ENCODE assay signal across 8 mouse cellular contexts in genomic region chr13:48869600-48869949, GRCm38 (mm10). TPM values are rescaled to one million over a fixed set of nuclear protein-coding genes. Genes with fewer than 3 reads are reported as not detected.
DNase-seq lines count a peak whose midpoint lies in the region; ATAC-seq lines count a peak whose summit lies in the region.

No protein-coding gene starts in this region.

- H3K36me3 ChIP-seq in heart, embryonic 11.5 days (ENCODE audit: control insufficient read depth, insufficient read depth, low read length): no peaks in the 10 kb centered on the region
- H3K36me3 ChIP-seq in hindbrain, embryonic 10.5 days: peaks cover 6% of the 10 kb centered on the region; the same call in 1 of the 2 replicates
- no peaks in the 10 kb centered on the region for H3K36me3 ChIP-seq in liver, embryonic 15.5 days (replicated peaks)

- DNase-seq in heart, postnatal 36 days: no peak
- peak; percentile 46 for DNase-seq in MEL-GATA-1-ER (ENCODE audit: extremely low read depth, low read depth)
- DNase-seq in hindbrain, embryonic 10.5 days (ENCODE audit: low spot score): no peak
- DNase-seq in gastrocnemius, postnatal 36 days: no peak
- DNase-seq in frontal cortex, postnatal 36 days (ENCODE audit: low spot score in 2 of 2): no peak

- H3K27ac ChIP-seq in heart, embryonic 11.5 days (ENCODE audit: low read depth, low read length): peak overlapping the region; percentile 80
- peak overlapping the region; percentile 99 for H3K27ac ChIP-seq in hindbrain, embryonic 10.5 days
- H3K27ac ChIP-seq in liver, embryonic 15.5 days (replicated peaks): peak overlapping the region; percentile 82

- intact Hi-C loops in heart, postnatal 36 days (cut with DNase I): loop anchor here (5.0 kb wide), 1 partner anchor 318 kb away; the partner anchor contains the start of gene Ninj1
- intact Hi-C loops in gastrocnemius, postnatal 36 days (cut with DNase I): no loop called here

- H3K4me1 ChIP-seq in heart, embryonic 11.5 days (ENCODE audit: control insufficient read depth, insufficient read depth, low read length): peaks cover 27% of the 10 kb centered on the region
- peaks cover 65% of the 10 kb centered on the region for H3K4me1 ChIP-seq in hindbrain, embryonic 10.5 days (replicated peaks)
- peaks cover 64% of the 10 kb centered on the region for H3K4me1 ChIP-seq in liver, embryonic 15.5 days (replicated peaks)

- no peaks in the 10 kb centered on the region for H3K9me3 ChIP-seq in heart, embryonic 11.5 days (replicated peaks; ENCODE audit: control insufficient read depth, low read length)
- H3K9me3 ChIP-seq in hindbrain, embryonic 10.5 days: no peaks in the 10 kb centered on the region
- no peaks in the 10 kb centered on the region for H3K9me3 ChIP-seq in liver, embryonic 15.5 days (replicated peaks)

- ATAC-seq in heart, embryonic 11.5 days (replicated peaks; ENCODE audit: insufficient number of reproducible peaks, low FRiP score, low TSS enrichment): 0 out of 2 replicates have a peak, but pooled peaks have one; percentile 5
- ATAC-seq in liver, embryonic 15.5 days (ENCODE audit: insufficient read depth): peak; percentile 19
- no peak for ATAC-seq in frontal cortex, adult (ENCODE audit: low TSS enrichment)

- peak overlapping the region; percentile 96 for H3K4me2 ChIP-seq in heart, embryonic 11.5 days
- peak overlapping the region; percentile 93 for H3K4me2 ChIP-seq in liver, embryonic 15.5 days

- H3K27me3 ChIP-seq in heart, embryonic 11.5 days (ENCODE audit: control insufficient read depth, insufficient read depth, low read length): no peaks in the 10 kb centered on the region
- no peaks in the 10 kb centered on the region for H3K27me3 ChIP-seq in hindbrain, embryonic 10.5 days (ENCODE audit: insufficient read depth, poor library complexity, severe bottlenecking)
- H3K27me3 ChIP-seq in liver, embryonic 15.5 days: no peaks in the 10 kb centered on the region

- 12% methylated on average over 5 of the region's 5 CpGs for WGBS in heart, embryonic 11.5 days (ENCODE audit: insufficient replicate concordance)
- WGBS in hindbrain, embryonic 10.5 days: 13% methylated on average over 5 of the region's 5 CpGs
- WGBS in liver, embryonic 15.5 days (ENCODE audit: insufficient replicate concordance): 13% methylated on average over 5 of the region's 5 CpGs

- peak overlapping the region; percentile 93 for H3K4me3 ChIP-seq in heart, embryonic 11.5 days (ENCODE audit: low read depth, low read length)
- H3K4me3 ChIP-seq in hindbrain, embryonic 10.5 days: peak overlapping the region; percentile 97
- H3K4me3 ChIP-seq in liver, embryonic 15.5 days (replicated peaks): peak overlapping the region; percentile 84

- H3K9ac ChIP-seq in heart, embryonic 11.5 days (ENCODE audit: low read depth, low read length): peak overlapping the region; percentile 98
- peak overlapping the region; percentile 91 for H3K9ac ChIP-seq in liver, embryonic 15.5 days

RNA-seq across cellular contexts. Expression of gene Phf2, which starts 1.3 kb away (rescaled TPM):
- polyA plus RNA-seq in heart, embryonic 11.5 days (2014; fragmentation: Nextera tagmentation; extraction: Ambion mirVana): 5.3 and 7.5 TPM in 2 replicates
- 10 to 100 TPM; 27.5 to 28.8 TPM for total RNA-seq in heart, postnatal 36 days (2021)
- 6.9 and 8.7 TPM in 2 replicates for polyA plus RNA-seq in hindbrain, embryonic 10.5 days (2016; fragmentation: Nextera tagmentation; extraction: Ambion mirVana)
- 1.7 and 2.0 TPM in 2 replicates for polyA plus RNA-seq in liver, embryonic 15.5 days (2015; fragmentation: Nextera tagmentation; extraction: Ambion mirVana)
- total RNA-seq in gastrocnemius, postnatal 36 days (2021): 10 to 100 TPM; 23.7 to 28.5 TPM
